Comparison of ENCODE assay signal across 8 mouse cellular contexts in the genomic region with DNA sequence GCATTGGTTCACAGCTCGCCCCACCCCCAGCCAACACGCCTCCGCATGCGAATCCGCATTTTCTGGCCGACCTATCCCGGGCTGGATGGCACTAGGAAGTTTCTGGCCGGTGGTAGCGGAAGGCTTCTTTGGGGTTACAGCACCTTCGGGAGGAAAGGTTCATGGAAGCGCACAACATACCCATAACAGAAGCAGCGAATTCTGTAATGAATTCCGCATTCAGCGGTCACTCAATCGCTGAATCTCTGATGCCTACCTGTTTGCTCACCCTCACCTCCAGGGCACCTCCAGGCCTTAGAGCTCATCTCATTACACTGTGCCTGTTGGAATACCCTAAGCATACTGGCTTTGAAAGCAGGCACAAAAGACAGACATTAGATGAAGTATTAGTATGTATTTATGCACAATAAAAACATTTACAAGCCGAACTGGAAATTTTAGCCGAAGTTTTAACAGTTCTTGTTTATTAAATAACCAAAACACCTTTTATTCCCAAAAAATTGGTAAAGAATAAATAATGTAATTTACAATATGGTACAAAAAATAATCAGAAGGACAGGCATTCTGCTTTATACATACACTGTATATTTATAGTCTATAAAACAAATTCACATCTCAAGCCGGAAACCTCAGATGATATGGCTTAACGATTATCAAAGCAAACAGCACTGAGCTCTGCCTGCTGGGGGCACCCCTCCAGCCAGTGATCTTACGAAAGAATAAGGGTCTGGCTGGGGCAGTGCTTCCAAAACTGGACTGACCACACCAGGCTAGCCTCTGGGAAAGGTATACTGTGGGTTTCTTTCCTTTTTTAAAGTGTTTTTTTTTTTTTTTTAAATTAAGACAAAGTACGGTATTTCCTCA. TPM values are rescaled to one million over a fixed set of nuclear protein-coding genes. Genes with fewer than 3 reads are reported as not detected.
A peak's percentile ranks its signal among the peaks of the same experiment; 100 is the strongest.
DNase-seq lines count a peak whose midpoint lies in the region; ATAC-seq and TF ChIP-seq lines count a peak whose summit lies in the region.

No protein-coding gene starts in this region.

- no peaks in the 10 kb centered on the region for H3K27me3 ChIP-seq in lung, postnatal 0 days (replicated peaks; ENCODE audit: insufficient read depth, low read length)
- H3K27me3 ChIP-seq in embryonic facial prominence, embryonic 11.5 days (ENCODE audit: control insufficient read depth, insufficient read depth, low read length), result no peaks in the 10 kb centered on the region
- no peaks in the 10 kb centered on the region for H3K27me3 ChIP-seq in intestine, embryonic 16.5 days (replicated peaks; ENCODE audit: control insufficient read depth, insufficient read depth, low read length)
- H3K27me3 ChIP-seq in myocyte (ENCODE audit: control insufficient read depth, insufficient read depth, insufficient read length), result no peaks in the 10 kb centered on the region

- ATAC-seq in lung, postnatal 0 days, result peak; percentile 19
- no peak; the same call in 1 of the 2 replicates for ATAC-seq in embryonic facial prominence, embryonic 11.5 days (replicated peaks; ENCODE audit: insufficient number of reproducible peaks, low FRiP score, low TSS enrichment, low read depth)
- peak; percentile 61 for ATAC-seq in intestine, embryonic 16.5 days
- ATAC-seq in frontal cortex, adult (ENCODE audit: low TSS enrichment), result no peak

- intact Hi-C loops in gastrocnemius, postnatal 14 days (cut with DNase I; ENCODE audit: low total_unique reads), result loop anchor here (5.0 kb wide), 1 partner anchor 41 kb away; no protein-coding TSS in a partner anchor

- TF ChIP-seq EP300 in lung, postnatal 0 days (IDR thresholded peaks at IDR 0.05), result no peak

- no peak overlapping the region for H3K9ac ChIP-seq in lung, postnatal 0 days (replicated peaks; ENCODE audit: low read depth)
- no peak overlapping the region; the same call in 1 of the 2 replicates for H3K9ac ChIP-seq in embryonic facial prominence, embryonic 11.5 days (replicated peaks; ENCODE audit: low read length)
- peak overlapping the region; percentile 57 for H3K9ac ChIP-seq in intestine, embryonic 16.5 days (ENCODE audit: low read depth, low read length)

- H3K4me1 ChIP-seq in lung, postnatal 0 days (ENCODE audit: insufficient read depth, low read depth, low read length), result peaks cover 4% of the 10 kb centered on the region; the same call in 1 of the 2 replicates
- H3K4me1 ChIP-seq in embryonic facial prominence, embryonic 11.5 days (ENCODE audit: control insufficient read depth, insufficient read depth, low read length), result 0 out of 2 replicates have a peak, but pooled peaks cover 2% of the 10 kb centered on the region
- H3K4me1 ChIP-seq in intestine, embryonic 16.5 days (ENCODE audit: control insufficient read depth, insufficient read depth, low read length), result peaks cover 6% of the 10 kb centered on the region; the same call in 1 of the 2 replicates

- H3K27ac ChIP-seq in lung, postnatal 0 days (ENCODE audit: low read length), result no peak overlapping the region
- H3K27ac ChIP-seq in embryonic facial prominence, embryonic 11.5 days (replicated peaks; ENCODE audit: low read depth, low read length), result no peak overlapping the region
- H3K27ac ChIP-seq in intestine, embryonic 16.5 days (ENCODE audit: low read length), result 0 out of 2 replicates have a peak overlapping the region, but pooled peaks have one; percentile 39

- peak overlapping the region; percentile 63 for H3ac ChIP-seq in myocyte (ENCODE audit: control insufficient read depth, insufficient read length)

- no peak for DNase-seq in lung, postnatal 0 days (ENCODE audit: low spot score)
- no peak for DNase-seq in lung, postnatal 10 days
- DNase-seq in embryonic facial prominence, embryonic 11.5 days (ENCODE audit: low spot score), result peak; percentile 9
- DNase-seq in gastrocnemius, postnatal 14 days, result no peak
- no peak for DNase-seq in kidney, postnatal 25 days

- WGBS in lung, postnatal 0 days, result 11% methylated on average over 21 of the region's 21 CpGs
- WGBS in embryonic facial prominence, embryonic 11.5 days, result 16% methylated on average over 21 of the region's 21 CpGs
- WGBS in intestine, embryonic 16.5 days, result 12% methylated on average over 21 of the region's 21 CpGs

- H3K9me3 ChIP-seq in lung, postnatal 0 days (ENCODE audit: low read length), result no peaks in the 10 kb centered on the region
- no peaks in the 10 kb centered on the region for H3K9me3 ChIP-seq in embryonic facial prominence, embryonic 11.5 days (replicated peaks; ENCODE audit: control insufficient read depth, low read length)
- no peaks in the 10 kb centered on the region for H3K9me3 ChIP-seq in intestine, embryonic 16.5 days (ENCODE audit: control insufficient read depth, low read length)

- H3K36me3 ChIP-seq in lung, postnatal 0 days (ENCODE audit: insufficient read depth, low read length), result peaks cover 32% of the 10 kb centered on the region; the same call in 1 of the 2 replicates
- peaks cover 14% of the 10 kb centered on the region for H3K36me3 ChIP-seq in embryonic facial prominence, embryonic 11.5 days (replicated peaks; ENCODE audit: control insufficient read depth, insufficient read depth, low read depth, low read length)
- peaks cover 20% of the 10 kb centered on the region for H3K36me3 ChIP-seq in intestine, embryonic 16.5 days (ENCODE audit: control insufficient read depth, insufficient read depth, low read length)
- peaks cover 26% of the 10 kb centered on the region for H3K36me3 ChIP-seq in myocyte (ENCODE audit: control insufficient read depth, insufficient read depth)

- H3K79me2 ChIP-seq in myocyte (ENCODE audit: control insufficient read depth, insufficient read depth), result peaks cover 35% of the 10 kb centered on the region

- no peak for TF ChIP-seq POLR2A in myocyte (IDR thresholded peaks at IDR 0.05; ENCODE audit: insufficient read length, low read depth)

- TF ChIP-seq CTCF in lung, postnatal 0 days (IDR thresholded peaks at IDR 0.05), result no peak

- H3K4me3 ChIP-seq in lung, postnatal 0 days (ENCODE audit: low read depth, low read length), result peak overlapping the region; percentile 92
- H3K4me3 ChIP-seq in embryonic facial prominence, embryonic 11.5 days (ENCODE audit: low read depth, low read length), result peak overlapping the region; percentile 78
- peak overlapping the region; percentile 94 for H3K4me3 ChIP-seq in intestine, embryonic 16.5 days (ENCODE audit: low read length)
- H3K4me3 ChIP-seq in myocyte, result peak overlapping the region; percentile 58

- H3K4me2 ChIP-seq in lung, postnatal 0 days (replicated peaks; ENCODE audit: low read depth, low read length), result peak overlapping the region; percentile 93
- peak overlapping the region; percentile 60 for H3K4me2 ChIP-seq in embryonic facial prominence, embryonic 11.5 days (ENCODE audit: low read depth, low read length)
- peak overlapping the region; percentile 62 for H3K4me2 ChIP-seq in intestine, embryonic 16.5 days (ENCODE audit: low read depth, low read length)
- peak overlapping the region; percentile 79 for H3K4me2 ChIP-seq in myocyte (ENCODE audit: low read depth)

TF ChIP-seq in myocyte, 11 proteins besides CTCF, POLR2A, EP300 and RAD21:
- no peak for TF ChIP-seq MYOG (IDR thresholded peaks at IDR 0.05; ENCODE audit: control insufficient read depth in 1 of 3, insufficient read depth in 1 of 3, insufficient read length in 2 of 3, low read depth in 2 of 3)
- peak; percentile 1 for TF ChIP-seq POLR2AphosphoS2 (IDR thresholded peaks at IDR 0.05; ENCODE audit: insufficient read length, low read depth)

RNA-seq across cellular contexts. Expression of gene Jpt2, which starts 0.6 kb away (rescaled TPM):
- 21.9 and 27.1 TPM in 2 replicates for polyA plus RNA-seq in lung, postnatal 0 days (2015; fragmentation: Nextera tagmentation; extraction: Ambion mirVana)
- polyA plus RNA-seq in embryonic facial prominence, embryonic 11.5 days (2014; fragmentation: Nextera tagmentation; extraction: Ambion mirVana), result 245 and 249 TPM in 2 replicates
- 146 and 163 TPM in 2 replicates for polyA plus RNA-seq in intestine, embryonic 16.5 days (2015; fragmentation: Nextera tagmentation; extraction: Ambion mirVana)
- polyA plus RNA-seq in myocyte (2012; fragmentation: generic; extraction: Trizol), result 16.3 TPM
- total RNA-seq in gastrocnemius, postnatal 14 days (2021), result 10 to 100 TPM in 1 of 2 experiments, 1 to 10 TPM in 1; 8.2 to 13.3 TPM

RNA-seq across cellular contexts. Expression of gene Mapk8ip3, which starts 24.3 kb away (rescaled TPM):
- 9.7 and 11.1 TPM in 2 replicates for polyA plus RNA-seq in lung, postnatal 0 days (2015; fragmentation: Nextera tagmentation; extraction: Ambion mirVana)
- 22.9 and 26.2 TPM in 2 replicates for polyA plus RNA-seq in embryonic facial prominence, embryonic 11.5 days (2014; fragmentation: Nextera tagmentation; extraction: Ambion mirVana)
- polyA plus RNA-seq in intestine, embryonic 16.5 days (2015; fragmentation: Nextera tagmentation; extraction: Ambion mirVana), result 20.2 and 21.8 TPM in 2 replicates
- polyA plus RNA-seq in myocyte (2012; fragmentation: generic; extraction: Trizol), result 47.6 TPM
- 10 to 100 TPM; 16.3 to 19.2 TPM for total RNA-seq in gastrocnemius, postnatal 14 days (2021)

RNA-seq across cellular contexts. Expression of gene Cramp1l, which starts 54.5 kb away (rescaled TPM):
- polyA plus RNA-seq in lung, postnatal 0 days (2015; fragmentation: Nextera tagmentation; extraction: Ambion mirVana), result 3.3 TPM in 2 replicates
- 9.7 and 10.1 TPM in 2 replicates for polyA plus RNA-seq in embryonic facial prominence, embryonic 11.5 days (2014; fragmentation: Nextera tagmentation; extraction: Ambion mirVana)
- 3.1 and 3.3 TPM in 2 replicates for polyA plus RNA-seq in intestine, embryonic 16.5 days (2015; fragmentation: Nextera tagmentation; extraction: Ambion mirVana)
- 3.5 TPM for polyA plus RNA-seq in myocyte (2012; fragmentation: generic; extraction: Trizol)
- 1 to 10 TPM; 7.1 to 7.3 TPM for total RNA-seq in gastrocnemius, postnatal 14 days (2021)

RNA-seq across cellular contexts. Expression of gene Ift140, which starts 54.8 kb away (rescaled TPM):
- polyA plus RNA-seq in lung, postnatal 0 days (2015; fragmentation: Nextera tagmentation; extraction: Ambion mirVana), result 6.8 and 7.9 TPM in 2 replicates
- 18.4 and 22.1 TPM in 2 replicates for polyA plus RNA-seq in embryonic facial prominence, embryonic 11.5 days (2014; fragmentation: Nextera tagmentation; extraction: Ambion mirVana)
- 12.7 and 12.9 TPM in 2 replicates for polyA plus RNA-seq in intestine, embryonic 16.5 days (2015; fragmentation: Nextera tagmentation; extraction: Ambion mirVana)
- polyA plus RNA-seq in myocyte (2012; fragmentation: generic; extraction: Trizol), result 8.9 TPM
- 1 to 10 TPM; 2.9 to 4.1 TPM for total RNA-seq in gastrocnemius, postnatal 14 days (2021)

Comparison
In these comparisons a context has a peak if more than half of its experiments do, and no peak if none do; other contexts are left out.
1. ATAC-seq: peak in lung, postnatal 0 days (single experiment) and intestine, embryonic 16.5 days (single experiment); none in embryonic facial prominence, embryonic 11.5 days (single experiment) and frontal cortex, adult (single experiment).
2. Peak in every context shown above with its lines, with median percentiles within 50 percentile points of each other: H3K4me2 ChIP-seq and H3K4me3 ChIP-seq.